Mouse (Mus musculus) midbrain, embryonic 16.5 days (tissue): ENCODE measurements around the gene Sec31a. TPM values are rescaled to one million over a fixed set of nuclear protein-coding genes. Genes with fewer than 3 reads are reported as not detected.
A peak's percentile ranks its signal among the peaks of the same experiment; 100 is the strongest.

ENCODE experiments used
- ATAC-seq: fragments of 200-750 bp; cut with Nextera tagmentation; 2 replicates; pipeline ENCODE4 v1.8.0; 2017; ENCODE audit warnings: moderate TSS enrichment
- H3K27ac ChIP-seq: fragments of 300-500 bp; sonication (generic); 2 replicates; pipeline ENCODE4 v1.5.1; 2014; ENCODE audit warnings: mild to moderate bottlenecking, low read length, mixed read lengths
- H3K27me3 ChIP-seq: fragments of 300-500 bp; sonication (generic); 2 replicates; pipeline ENCODE4 v1.6.1; 2014; ENCODE audit warnings: low read depth, low read length, mixed read lengths; ENCODE audit not compliant: control insufficient read depth, insufficient read depth
- H3K36me3 ChIP-seq: fragments of 300-500 bp; sonication (generic); 2 replicates; pipeline ENCODE4 v1.6.1; 2014; ENCODE audit warnings: mild to moderate bottlenecking, low read length, moderate library complexity, mixed read lengths; ENCODE audit not compliant: control insufficient read depth, insufficient read depth
- H3K4me1 ChIP-seq: fragments of 300-500 bp; sonication (generic); 2 replicates; pipeline ENCODE4 v1.6.1; 2014; ENCODE audit warnings: mild to moderate bottlenecking, low read length, mixed read lengths; ENCODE audit not compliant: control insufficient read depth, insufficient read depth
- H3K4me2 ChIP-seq: fragments of 300-500 bp; sonication (generic); 2 replicates; pipeline ENCODE4 v1.6.1; 2014; ENCODE audit warnings: mild to moderate bottlenecking, low read length, mixed read lengths
- H3K4me3 ChIP-seq: fragments of 300-500 bp; sonication (generic); 2 replicates; pipeline ENCODE4 v1.5.1; 2014; ENCODE audit warnings: low read depth, mild to moderate bottlenecking, low read length, moderate library complexity, mixed read lengths
- H3K9ac ChIP-seq: fragments of 300-500 bp; sonication (generic); 2 replicates; pipeline ENCODE4 v1.6.1; 2014; ENCODE audit warnings: low read depth, low read length, mixed read lengths
- H3K9me3 ChIP-seq: fragments of 300-500 bp; sonication (generic); replicated peaks from 2 replicates; pipeline ENCODE4 v1.6.1; 2014; ENCODE audit warnings: mild to moderate bottlenecking, low read length, mixed read lengths; ENCODE audit not compliant: control insufficient read depth, poor library complexity, severe bottlenecking
- WGBS: fragments of 180-500 bp; shearing (Covaris S2); extraction: QIAGEN DNeasy Blood & Tissue Kit; methylation state at CpG from one replicate; pipeline ENCODE4 v1.1.7; 2014; 5-methylcytosine and 5-hydroxymethylcytosine counted together
- polyA plus RNA-seq: library from polyadenylated mRNA; unstranded; fragments of >200 nt; fragmentation: Nextera tagmentation; extraction: Ambion mirVana; gene quantifications from 2 replicates; pipeline ENCODE4 v1.2.1, GENCODE M21; 2015

Sec31a gene
- polyA plus RNA-seq, 1 experiment from 2014 or later, result 91.0 TPM

DNA sequence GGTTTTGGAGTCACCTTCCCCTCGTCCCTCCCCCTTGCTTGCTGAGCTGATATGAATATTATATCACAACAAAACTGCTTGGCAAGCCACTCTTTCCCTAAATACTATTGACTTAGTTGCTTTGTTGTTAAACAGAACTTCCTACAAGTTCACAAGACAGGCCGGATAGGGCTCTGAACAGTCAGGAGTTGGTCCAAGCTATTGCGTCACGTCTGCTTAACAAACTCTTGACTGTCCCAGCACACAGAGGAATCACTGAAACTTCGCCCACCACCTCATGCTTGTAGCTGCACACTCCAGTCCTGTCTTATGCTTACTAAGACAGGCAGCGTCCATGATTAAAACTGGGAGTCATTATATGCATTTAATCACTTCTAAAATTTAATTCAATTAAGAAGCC is 46.9 kb downstream of the Sec31a start:
- Histone ChIP-seq H3K9ac (no peak overlapping the region), H3K4me2 (no peak overlapping the region), H3K4me3 (no peak overlapping the region), H3K36me3 (peaks cover 26% of the 10 kb centered on the region), H3K9me3 (no peaks in the 10 kb centered on the region), H3K27me3 (no peaks in the 10 kb centered on the region), H3K27ac (no peak overlapping the region), H3K4me1 (no peaks in the 10 kb centered on the region)
- WGBS, result 95% methylated on average over 6 of the region's 6 CpGs
- no peak for ATAC-seq

DNA sequence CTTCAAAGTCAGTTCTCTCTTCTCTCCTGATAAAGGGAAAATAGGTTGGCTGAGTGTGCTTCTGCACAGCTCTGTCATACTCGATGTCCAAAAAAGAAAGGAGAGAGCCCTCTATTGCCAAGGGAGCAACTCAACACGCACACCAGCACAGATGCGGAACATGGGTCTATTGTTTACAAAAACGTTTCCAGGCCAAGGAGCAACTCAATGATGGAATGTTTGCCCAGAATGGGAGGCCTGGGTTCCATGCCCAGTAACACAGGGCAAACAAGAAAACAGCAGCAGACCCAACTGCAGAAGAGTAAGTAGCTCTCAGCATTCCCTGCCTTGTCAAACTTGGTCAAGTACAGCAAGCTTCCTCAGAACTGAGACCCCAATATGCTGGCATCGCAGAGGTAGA is 47.5 kb downstream of the Sec31a start:
- Histone ChIP-seq H3K9ac (no peak overlapping the region), H3K27ac (no peak overlapping the region), H3K36me3 (peaks cover 30% of the 10 kb centered on the region), H3K9me3 (no peaks in the 10 kb centered on the region), H3K4me3 (no peak overlapping the region), H3K27me3 (no peaks in the 10 kb centered on the region), H3K4me1 (no peaks in the 10 kb centered on the region), H3K4me2 (no peak overlapping the region)
- WGBS, result 84% methylated on average over 5 of the region's 5 CpGs
- ATAC-seq, result no peak

DNA sequence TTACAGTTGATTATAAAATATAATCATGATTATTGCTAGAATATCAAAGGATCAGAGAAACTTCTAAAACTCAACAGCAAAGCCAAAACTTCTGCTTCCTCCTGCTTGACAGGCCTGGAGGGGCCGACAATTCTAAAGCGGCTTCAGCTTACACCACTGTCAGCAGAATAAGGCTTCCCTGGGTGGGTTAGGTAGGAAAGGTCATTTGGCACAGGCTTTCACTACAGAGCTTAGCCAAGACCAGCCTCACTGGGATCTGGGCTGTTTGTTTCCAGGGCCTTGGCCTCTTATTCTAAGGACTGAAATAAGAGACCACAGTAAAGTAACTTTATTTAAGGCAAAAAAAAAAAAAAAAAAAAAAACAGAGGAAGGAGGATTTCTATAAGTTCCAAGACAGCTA is 49.0 kb downstream of the Sec31a start:
- 89% methylated on average over 2 of the region's 2 CpGs for WGBS
- H3K27ac ChIP-seq, result no peak overlapping the region
- ATAC-seq, result no peak
- H3K36me3 ChIP-seq, result peaks cover 34% of the 10 kb centered on the region
- no peaks in the 10 kb centered on the region for H3K27me3 ChIP-seq
- no peaks in the 10 kb centered on the region for H3K4me1 ChIP-seq
- no peak overlapping the region for H3K9ac ChIP-seq
- no peaks in the 10 kb centered on the region for H3K9me3 ChIP-seq
- H3K4me3 ChIP-seq, result no peak overlapping the region
- H3K4me2 ChIP-seq, result no peak overlapping the region

DNA sequence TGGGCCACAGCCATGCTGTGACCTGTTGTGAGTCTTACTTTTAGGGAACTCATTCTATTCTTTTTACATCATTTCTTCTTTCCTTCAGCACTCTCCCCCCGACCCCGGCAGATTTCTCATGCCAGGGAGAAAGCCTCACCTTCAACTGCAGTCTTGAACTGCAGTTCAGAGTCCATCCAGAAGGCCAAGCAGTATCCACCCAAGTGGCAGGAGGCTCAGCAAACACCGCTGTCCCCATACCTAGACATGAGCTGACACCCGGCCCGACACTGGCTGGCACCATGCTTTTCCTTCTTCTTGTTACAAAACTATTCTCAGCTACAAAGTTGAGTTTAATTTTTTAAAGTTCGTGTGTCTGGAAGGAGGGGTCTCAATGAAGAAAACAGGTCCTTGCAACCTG is 55.7 kb downstream of the Sec31a start:
- no peak overlapping the region for H3K9ac ChIP-seq
- H3K4me2 ChIP-seq, result no peak overlapping the region
- 0 out of 2 replicates have a peak, but pooled peaks cover 3% of the 10 kb centered on the region for H3K4me1 ChIP-seq
- ATAC-seq, result no peak
- H3K27ac ChIP-seq, result no peak overlapping the region
- H3K36me3 ChIP-seq, result peaks cover 21% of the 10 kb centered on the region
- H3K9me3 ChIP-seq, result no peaks in the 10 kb centered on the region
- no peak overlapping the region for H3K4me3 ChIP-seq
- 93% methylated on average over 6 of the region's 6 CpGs for WGBS
- no peaks in the 10 kb centered on the region for H3K27me3 ChIP-seq

DNA sequence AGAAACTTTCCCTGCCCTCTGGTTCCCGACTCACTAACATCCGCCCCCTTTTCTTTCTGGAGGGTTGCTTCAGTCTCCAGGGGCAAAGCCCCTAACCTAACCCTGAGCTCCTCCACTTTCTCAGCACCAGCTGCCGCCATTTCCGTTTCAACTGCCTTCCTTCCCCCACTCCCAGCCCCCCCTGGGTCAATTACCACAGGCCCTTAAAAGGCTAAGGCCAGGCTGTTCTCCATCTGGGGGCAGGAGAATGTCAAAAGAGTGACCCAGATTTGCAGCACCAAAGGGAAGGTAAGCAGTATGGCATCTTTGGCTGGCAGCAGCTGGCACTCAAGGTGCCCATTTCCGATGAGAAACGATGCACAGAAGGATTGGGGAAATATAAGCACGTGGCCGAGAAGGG is 57.7 kb downstream of the Sec31a start:
- Histone ChIP-seq H3K9me3 (no peaks in the 10 kb centered on the region), H3K4me1 (0 out of 2 replicates have a peak, but pooled peaks cover 3% of the 10 kb centered on the region), H3K4me3 (no peak overlapping the region), H3K27me3 (no peaks in the 10 kb centered on the region), H3K4me2 (no peak overlapping the region), H3K9ac (no peak overlapping the region), H3K27ac (no peak overlapping the region), H3K36me3 (peaks cover 16% of the 10 kb centered on the region)
- 47% methylated on average over 8 of the region's 8 CpGs for WGBS
- ATAC-seq, result 0 out of 2 replicates have a peak, but pooled peaks have one; percentile 3

DNA sequence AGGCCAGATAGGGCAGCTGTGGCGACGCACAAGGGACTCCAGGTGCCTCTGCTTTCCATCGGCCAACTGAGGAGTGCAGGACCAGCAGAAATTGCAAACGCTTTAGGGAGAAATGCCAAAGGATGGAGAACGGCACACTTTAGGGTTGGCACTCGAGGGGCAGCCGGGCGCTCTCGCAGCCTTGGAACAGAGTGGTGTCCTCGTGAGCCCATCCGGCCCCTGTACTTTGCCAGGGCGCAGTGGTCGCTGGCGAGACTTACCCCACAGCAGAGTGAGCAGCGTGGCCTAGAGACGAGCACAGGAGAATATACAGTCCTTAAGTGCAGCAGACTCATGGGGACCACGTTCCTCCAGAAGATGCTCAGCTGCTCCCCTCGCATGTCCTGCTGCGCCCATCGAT is 61.4 kb downstream of the Sec31a start:
- H3K27ac ChIP-seq, result no peak overlapping the region
- peaks cover 6% of the 10 kb centered on the region; the same call in 1 of the 2 replicates for H3K4me1 ChIP-seq
- H3K36me3 ChIP-seq, result no peaks in the 10 kb centered on the region
- 92% methylated on average over 20 of the region's 20 CpGs for WGBS
- H3K4me2 ChIP-seq, result no peak overlapping the region
- no peak overlapping the region for H3K9ac ChIP-seq
- H3K27me3 ChIP-seq, result no peaks in the 10 kb centered on the region
- H3K4me3 ChIP-seq, result no peak overlapping the region
- H3K9me3 ChIP-seq, result no peaks in the 10 kb centered on the region
- ATAC-seq, result no peak

DNA sequence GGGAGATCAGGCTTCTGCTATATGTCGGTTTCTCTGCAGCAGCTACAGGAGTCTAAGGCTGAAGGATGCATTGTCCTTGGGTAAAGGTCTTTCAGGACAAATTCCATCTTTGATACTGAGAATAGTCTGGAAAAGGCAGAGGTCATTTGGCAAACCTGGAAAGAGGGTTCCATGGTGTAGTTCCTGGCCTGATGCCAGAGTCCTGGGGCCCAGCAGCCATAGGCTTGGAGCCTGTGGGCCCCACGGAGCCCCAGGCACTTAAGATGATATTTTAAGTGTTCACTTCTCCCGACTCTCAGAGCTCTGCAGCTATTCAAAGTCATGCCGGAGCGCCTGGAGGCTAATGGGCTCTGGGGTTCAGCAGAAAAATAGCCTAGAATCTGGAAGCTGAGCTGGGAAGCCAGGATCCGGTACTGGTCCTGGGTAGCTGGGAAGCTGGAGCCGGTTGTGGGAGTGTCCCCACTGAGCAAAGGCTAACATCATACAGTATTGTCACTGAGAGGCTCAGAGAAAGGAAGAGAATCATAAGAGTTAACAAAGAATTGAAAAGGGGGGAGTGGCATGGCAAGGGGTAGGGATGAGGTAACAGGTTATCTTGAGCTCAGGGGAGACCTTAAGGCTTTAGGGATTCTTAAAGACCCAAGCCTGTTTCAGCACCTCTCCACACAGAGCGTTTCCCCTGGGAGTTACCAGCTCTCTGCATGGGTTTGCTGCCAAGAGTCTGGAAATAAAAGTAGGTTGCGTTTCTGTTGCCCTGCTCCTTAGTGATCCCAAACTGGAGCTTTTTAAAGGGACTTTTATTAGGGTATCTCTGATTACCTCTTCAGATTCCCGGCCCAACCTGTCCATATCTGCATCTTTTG is 62.8 kb downstream of the Sec31a start:
- H3K4me1 ChIP-seq, result peaks cover 10% of the 10 kb centered on the region; the same call in 1 of the 2 replicates

DNA sequence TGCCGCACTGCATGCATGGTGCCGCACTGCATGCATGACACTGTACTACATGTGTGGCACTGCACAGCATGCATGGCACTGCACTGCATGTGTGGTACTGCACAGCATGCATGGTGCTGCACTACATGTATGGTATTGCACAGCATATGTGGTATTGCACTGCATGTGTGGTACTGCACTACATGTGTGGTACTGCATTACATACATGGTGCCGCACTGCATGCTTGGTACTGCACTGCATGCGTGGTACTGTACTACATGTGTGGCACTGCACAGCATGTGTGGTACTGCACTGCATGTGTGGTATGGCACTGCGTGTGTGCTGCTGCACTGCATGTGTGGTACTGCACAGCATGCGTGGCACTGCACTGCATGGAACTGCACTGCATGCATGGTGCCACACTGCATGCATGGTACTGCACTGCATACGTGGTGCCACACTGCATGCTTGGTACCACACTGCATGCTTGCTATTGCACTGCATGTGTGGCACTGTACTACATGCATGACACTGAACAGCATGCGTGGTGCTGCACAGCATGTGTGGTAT is 65.1 kb downstream of the Sec31a start:
- H3K9me3 ChIP-seq, result no peaks in the 10 kb centered on the region
- no peak overlapping the region for H3K27ac ChIP-seq
- H3K9ac ChIP-seq, result no peak overlapping the region
- peaks cover 10% of the 10 kb centered on the region; the same call in 1 of the 2 replicates for H3K4me1 ChIP-seq
- ATAC-seq, result peak; percentile 55
- 96% methylated on average over 8 of the region's 8 CpGs for WGBS
- H3K4me2 ChIP-seq, result no peak overlapping the region
- no peaks in the 10 kb centered on the region for H3K36me3 ChIP-seq
- no peak overlapping the region for H3K4me3 ChIP-seq
- no peaks in the 10 kb centered on the region for H3K27me3 ChIP-seq

More for the DNA sequence above, 62.8 kb downstream of the Sec31a start:
- no peak for ATAC-seq
- no peak overlapping the region for H3K9ac ChIP-seq
- no peak overlapping the region for H3K4me2 ChIP-seq
- H3K4me3 ChIP-seq, result no peak overlapping the region
- no peaks in the 10 kb centered on the region for H3K9me3 ChIP-seq
- 66% methylated on average over 10 of the region's 10 CpGs for WGBS
- no peaks in the 10 kb centered on the region for H3K27me3 ChIP-seq
- no peak overlapping the region for H3K27ac ChIP-seq
- no peaks in the 10 kb centered on the region for H3K36me3 ChIP-seq
